Mouse (Mus musculus) embryo, embryonic 11 days (tissue): ENCODE measurements around the gene Mpo.
A peak's percentile ranks its signal among the peaks of the same experiment; 100 is the strongest.

Source experiments
- DNase-seq: peaks from one replicate; pipeline ENCODE4 v3.0.0-alpha.2; 2015

Gene Mpo

DNA sequence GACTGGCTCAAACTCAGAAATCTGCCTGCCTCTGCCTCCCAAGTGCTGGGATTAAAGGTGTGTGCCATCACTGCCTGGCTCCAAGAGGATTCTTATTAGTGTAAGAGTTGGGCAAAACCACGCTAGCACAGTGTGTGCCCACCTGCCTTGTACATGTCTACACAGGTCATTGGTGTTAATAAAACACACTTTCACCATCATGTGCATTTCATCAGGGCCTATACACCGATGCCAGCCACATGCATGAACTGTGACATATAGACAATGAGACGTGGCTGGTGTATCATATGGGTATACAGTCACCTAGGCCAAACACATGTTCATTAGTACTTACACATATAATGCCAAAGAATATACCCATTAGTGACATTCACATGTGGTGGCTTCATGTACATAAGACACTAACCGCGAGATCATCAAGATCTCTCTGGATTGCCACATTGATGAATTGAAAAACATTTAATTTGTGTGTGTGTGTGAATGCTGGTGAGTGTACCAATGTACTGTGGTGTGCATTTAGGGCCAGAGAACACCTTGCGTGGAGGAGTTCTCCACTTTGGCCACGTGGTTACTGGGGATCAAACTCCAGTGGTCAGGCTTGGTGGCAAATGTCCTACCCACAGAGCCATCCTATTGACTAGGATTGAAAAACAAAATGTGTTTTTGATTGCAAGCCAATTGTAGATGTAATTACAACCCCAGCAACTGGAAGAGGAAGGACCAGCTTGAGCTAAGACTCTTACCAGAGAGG is 35.0 kb upstream of the Mpo start:
- no peak for DNase-seq

GRCm38 (mm10) chr11:87758957-87759608 is 34.3 kb upstream of the Mpo start:
- DNase-seq = no peak

- peak; percentile 19 for DNase-seq
These were observed 33.8 kb upstream of the Mpo start for GRCm38 (mm10) chr11:87759609-87760005.

GRCm38 (mm10) chr11:87760301-87761081 is 32.9 kb upstream of the Mpo start, which contains the start of gene Tspoap1:
TSS of gene Tspoap1 (plus strand) at chr11:87760541.
- peak; percentile 61 for DNase-seq

- DNase-seq = no peak
These were observed 32.1 kb upstream of the Mpo start for GRCm38 (mm10) chr11:87761181-87761721.

- no peak for DNase-seq
These were observed 31.3 kb upstream of the Mpo start for GRCm38 (mm10) chr11:87761806-87762701.

DNA sequence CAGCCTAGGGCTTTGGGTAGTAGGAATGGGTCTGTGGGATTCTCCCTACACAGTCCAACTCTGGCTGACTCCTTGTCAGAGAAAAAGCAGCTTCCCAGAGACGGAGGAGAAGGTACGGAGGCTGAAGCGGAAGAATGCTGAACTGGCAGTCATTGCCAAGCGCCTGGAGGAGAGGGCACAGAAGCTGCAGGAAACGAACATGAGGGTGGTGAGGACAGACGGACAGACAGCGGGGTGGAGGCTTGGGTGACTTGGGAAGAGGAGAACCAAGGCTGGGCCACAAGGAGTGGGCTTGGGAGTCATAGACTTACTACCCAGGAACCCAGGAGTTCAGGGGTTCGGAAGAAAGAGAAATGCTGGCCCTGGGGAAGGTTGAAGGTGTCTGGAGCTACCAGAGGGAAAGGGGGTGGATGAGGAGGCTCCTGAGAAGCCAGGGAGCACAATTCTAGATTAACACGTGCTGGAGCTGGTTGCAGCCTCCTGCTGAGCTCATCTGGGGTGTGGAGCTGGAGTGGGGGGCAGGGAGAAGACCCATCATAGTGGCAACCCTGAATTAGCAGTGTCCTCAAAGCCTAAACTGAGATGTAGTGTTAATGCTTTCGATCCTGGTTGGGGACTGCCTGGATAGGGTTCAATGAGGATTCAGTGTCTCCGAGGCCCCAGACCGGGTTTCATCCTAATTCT is 30.5 kb upstream of the Mpo start:
- DNase-seq = no peak

- DNase-seq = peak; percentile 65
These were observed 29.8 kb upstream of the Mpo start for GRCm38 (mm10) chr11:87763511-87763987.

GRCm38 (mm10) chr11:87763988-87764876 is 29.1 kb upstream of the Mpo start:
- peak; percentile 62 for DNase-seq

DNA sequence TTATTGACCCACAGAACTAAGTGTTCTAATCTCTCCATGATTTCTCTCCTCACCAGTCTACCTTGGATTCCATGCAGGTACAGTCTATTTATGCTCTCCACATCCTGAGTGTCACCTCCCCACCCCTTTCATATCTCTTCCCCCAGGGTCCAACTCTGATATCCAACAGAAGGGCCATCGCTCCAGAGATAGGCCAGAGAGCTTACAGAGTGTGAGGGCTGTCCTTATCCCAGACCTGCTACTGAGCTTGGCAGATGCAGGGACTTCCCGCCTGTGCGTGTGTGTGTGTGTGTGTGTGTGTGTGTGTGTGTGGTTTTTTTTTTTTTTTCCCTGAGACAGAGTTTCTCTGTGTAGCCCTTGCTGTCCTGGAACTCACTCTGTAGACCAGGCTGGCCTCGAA is 24.6 kb upstream of the Mpo start:
- DNase-seq = no peak

DNA sequence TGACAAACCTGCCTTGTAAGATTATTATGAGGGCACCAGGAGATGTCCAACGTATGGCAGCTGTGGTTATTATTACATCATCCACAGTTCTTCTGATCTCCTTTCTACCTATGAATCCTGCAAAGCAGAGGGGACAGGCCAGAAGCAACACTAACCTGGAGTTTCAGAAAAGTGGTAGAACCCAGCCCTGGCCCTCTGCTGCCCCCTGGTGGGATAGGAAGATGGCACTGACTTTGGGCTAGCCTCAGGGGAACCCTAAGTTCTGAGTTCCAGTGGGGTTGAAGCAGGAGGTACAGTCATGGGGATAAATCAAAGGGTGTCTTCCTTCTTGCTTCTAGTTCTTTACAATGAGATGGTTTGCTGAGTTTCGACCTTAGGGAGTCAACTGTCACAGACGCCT is 22.4 kb upstream of the Mpo start:
- peak; percentile 61 for DNase-seq

DNA sequence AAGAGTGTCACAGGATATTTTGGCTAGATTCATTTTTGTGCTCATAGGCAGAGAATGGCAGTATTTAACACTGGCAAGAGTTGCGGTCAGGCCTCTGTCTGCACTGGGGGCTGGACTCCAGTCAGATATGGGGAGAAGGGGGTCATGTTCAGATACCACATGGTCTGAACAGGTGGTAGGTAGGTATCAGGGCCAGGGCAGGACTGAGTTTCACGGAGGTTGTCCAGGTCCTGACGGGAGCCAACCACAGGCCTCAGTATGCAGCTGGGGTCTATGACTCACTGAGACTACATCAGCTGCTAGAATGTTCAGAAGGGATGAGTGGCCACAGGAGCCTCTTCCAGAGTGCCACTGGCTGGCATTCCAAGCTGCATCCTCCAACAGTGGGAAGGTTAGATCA is 21.0 kb upstream of the Mpo start:
- DNase-seq = no peak

DNA sequence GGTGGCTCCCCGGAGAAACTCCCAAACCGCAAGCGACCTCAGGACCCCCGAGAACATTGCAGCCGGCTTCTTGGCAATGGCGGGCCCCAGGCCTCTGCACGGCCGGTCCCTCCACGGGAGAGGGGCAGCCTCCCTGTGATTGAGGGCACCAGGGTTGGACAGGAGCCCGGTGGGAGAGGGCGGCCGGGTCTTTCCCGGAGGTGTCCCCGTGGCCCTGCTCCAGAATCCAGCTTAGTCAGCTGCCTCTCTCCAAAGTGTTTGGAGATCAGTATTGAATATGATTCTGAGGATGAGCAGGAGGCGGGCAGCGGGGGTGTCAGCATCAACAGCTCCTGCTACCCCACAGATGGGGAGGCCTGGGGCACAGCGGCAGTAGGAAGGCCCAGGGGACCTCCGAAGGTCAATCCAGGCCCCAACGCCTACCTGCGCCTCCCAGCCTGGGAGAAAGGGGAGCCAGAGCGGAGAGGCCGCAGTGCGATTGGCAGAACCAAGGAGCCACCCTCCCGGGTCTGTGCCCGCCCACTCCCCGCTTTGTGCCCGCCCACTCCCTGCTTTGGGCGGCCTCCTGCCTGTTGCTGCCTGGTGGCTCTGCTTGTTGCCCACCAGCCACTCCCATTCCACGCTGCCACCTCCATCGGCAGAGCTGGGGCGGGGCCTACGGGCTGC is 15.1 kb upstream of the Mpo start:
- peak; percentile 86 for DNase-seq

DNA sequence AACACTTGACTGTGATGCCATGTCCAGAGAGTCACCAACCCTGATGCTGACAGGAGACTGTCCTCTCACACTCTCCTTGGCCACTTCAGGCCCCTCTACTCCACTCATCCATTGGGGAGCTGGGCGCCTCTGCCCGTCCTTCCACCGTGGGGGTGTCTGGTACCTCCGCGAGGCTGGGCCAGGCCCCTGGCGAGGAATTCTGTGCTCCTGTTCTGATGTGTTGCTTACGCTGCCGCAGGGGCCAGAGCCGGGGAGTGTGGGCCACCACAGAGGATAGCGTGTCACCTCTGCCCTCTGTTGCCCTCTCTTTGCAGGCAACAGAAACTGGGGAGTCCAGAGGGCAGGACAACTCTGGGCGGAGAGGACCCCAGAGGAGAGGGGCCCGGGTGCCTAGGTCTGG is 14.5 kb upstream of the Mpo start:
- no peak for DNase-seq

GRCm38 (mm10) chr11:87779392-87779791 is 14.0 kb upstream of the Mpo start:
- no peak for DNase-seq

DNA sequence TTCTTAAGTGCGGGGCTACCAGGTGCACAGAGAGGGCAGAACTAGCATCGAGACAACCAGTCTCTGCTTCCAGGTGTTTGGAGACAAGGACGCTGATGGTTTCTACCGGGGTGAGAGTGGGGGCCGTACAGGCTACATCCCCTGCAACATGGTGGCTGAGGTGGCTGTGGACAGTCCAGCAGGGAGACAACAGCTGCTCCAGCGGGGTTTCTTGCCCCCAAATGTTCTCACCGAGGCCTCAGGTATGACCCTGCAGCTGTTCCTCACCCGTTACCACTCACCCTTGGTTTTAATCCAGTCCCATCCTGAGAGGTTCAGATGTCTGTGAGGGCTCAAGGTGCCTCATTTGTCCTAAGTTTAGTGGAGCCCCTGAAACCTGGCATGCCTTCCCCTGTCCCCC is 13.3 kb upstream of the Mpo start:
- DNase-seq = no peak

DNA sequence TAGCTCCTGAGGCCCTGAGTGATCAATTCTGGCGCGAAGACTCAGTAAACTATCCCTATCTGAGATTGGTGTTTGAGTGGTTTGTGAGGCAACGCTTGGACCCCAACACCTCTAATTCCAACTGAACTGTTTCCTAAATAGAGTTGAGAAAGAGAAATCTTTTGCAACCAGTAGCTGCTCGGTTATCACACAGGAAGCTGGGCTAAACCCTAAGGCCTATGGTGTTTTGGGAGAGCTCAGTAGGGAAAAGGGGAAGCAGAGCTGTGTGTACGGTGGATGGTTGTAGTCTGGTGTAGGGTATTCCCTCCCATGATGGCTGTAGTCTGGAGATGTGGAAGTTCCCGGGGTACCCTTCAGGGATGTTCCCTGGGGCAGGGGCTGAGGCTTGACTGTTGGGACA is 3.3 kb upstream of the Mpo start:
- no peak for DNase-seq

- no peak for DNase-seq
These were observed 8.4 kb downstream of the Mpo start for GRCm38 (mm10) chr11:87801711-87802275.

- peak; percentile 50 for DNase-seq
These were observed 9.2 kb downstream of the Mpo start for GRCm38 (mm10) chr11:87802621-87803020.

DNA sequence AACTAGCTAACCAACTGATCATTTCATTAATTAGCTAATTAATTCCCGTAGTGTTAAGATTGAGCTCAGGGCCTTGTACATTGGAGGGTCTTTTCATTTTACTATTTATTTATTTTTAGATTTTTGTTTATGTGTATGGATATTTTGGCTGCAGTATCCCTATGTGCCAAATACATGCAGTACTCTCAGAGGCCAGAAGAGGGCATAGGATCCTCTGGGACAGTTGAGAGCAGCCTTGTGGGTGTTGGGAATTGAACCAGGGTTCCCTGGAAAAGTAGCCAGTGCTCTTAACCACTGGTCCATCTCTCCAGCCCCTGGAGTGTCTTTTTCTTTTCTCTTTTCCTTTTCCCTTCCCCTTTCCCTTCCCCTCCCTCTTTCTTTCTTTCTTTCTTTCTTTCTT is 12.1 kb downstream of the Mpo start:
- DNase-seq = peak; percentile 35
